Mouse (Mus musculus) testis, postnatal 14 days (tissue): ENCODE measurements around the gene Tstd3.
A peak's percentile ranks its signal among the peaks of the same experiment; 100 is the strongest.
"Not testable (repeated sequence)": the region's sequence is repeated elsewhere in the genome, so short reads cannot be mapped to it uniquely, and the experiment has no call there.

ENCODE experiments used
- DNase-seq: peaks from one replicate; pipeline ENCODE4 v3.0.0; 2021; ENCODE audit warnings: low spot score

The Tstd3 gene

DNA sequence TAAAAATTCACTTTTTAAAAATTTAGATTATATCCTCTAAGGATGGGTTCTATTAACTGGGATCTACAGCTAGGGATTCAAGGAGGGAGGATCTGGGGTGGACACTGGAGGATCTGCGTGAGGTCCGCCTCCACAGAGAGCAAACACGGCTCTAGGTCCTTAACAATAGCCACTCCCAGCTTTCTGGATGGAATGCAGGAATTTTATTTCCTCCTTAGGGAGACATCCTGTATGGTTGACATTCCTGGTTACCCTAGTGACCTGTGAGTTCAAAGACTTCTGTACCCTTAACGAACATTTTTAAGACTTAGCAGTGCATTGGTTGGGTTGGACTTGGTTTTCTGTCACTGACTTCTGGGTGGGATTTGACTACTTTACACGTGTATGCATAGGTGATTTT lies 21.3 kb downstream of the Tstd3 start:
- no peak for DNase-seq

DNA sequence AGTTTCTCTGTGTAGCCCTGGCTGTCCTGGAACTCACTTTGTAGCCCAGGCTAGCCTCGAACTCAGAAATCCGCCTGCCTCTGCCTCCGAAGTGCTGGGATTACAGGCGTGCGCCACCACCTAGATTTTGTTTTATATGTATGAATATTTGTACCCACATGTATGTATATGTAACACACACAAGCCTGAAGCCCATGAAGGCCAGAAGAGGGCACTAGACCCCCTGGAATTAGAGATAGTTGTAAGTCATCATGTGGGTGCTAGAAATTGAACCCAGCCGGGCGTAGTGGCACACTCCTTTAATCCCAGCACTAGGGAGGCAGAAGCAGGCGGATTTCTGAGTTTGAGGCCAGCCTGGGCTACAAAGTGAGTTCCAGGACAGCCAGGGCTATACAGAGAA lies 22.9 kb downstream of the Tstd3 start:
- DNase-seq, result not testable (repeated sequence)

DNA sequence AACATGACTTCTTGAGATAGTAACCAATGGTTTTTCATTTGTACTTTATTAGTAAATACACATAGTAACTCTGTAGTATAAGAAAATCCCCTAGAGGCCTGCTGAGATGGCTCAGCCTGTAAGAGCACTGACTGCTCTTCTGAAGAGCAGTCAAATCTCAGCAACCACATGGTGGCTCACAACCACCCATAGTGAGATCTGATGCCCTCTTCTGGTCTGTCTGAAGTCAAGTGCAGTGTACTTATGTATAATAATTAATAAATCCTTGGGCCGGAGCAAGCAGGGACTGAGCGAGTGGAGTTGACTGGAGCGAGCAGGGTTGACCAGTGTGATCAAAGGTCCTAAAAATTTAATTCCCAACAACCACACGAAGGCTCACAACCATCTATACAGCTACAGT lies 27.8 kb downstream of the Tstd3 start:
- DNase-seq, result no peak

DNA sequence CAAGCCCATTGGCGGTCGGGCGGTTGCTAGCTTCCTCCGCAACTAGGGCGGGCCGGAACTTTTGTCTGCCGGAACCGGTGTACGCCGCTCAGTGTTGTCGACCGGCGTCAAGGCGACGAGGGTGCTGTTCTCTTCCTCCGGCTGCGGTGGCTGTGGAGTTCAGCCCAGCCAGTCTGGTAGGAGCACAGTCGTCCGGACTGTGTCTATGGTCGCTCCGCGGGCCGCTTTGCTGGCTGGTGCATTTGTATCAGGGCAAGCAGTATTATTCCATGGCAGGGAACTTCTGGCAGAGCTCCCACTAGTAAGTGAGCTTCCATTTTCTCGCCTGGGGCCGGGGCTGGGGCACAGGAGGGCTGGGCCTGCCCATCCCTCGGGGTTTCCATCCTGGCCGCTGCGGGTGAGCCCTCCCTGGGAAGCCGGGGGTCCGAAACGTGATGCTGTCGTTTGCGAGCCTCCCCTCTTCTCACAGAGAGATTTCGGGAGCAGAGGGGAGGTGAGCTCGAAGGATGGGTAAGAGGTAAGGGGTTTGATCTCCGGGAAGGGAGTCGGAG lies 39.3 kb downstream of the Tstd3 start, which contains the start of gene Ccnc:
Ccnc (plus strand) TSS at position 87 of the 551 bp plus-strand sequence.
- peak; percentile 92 for DNase-seq

DNA sequence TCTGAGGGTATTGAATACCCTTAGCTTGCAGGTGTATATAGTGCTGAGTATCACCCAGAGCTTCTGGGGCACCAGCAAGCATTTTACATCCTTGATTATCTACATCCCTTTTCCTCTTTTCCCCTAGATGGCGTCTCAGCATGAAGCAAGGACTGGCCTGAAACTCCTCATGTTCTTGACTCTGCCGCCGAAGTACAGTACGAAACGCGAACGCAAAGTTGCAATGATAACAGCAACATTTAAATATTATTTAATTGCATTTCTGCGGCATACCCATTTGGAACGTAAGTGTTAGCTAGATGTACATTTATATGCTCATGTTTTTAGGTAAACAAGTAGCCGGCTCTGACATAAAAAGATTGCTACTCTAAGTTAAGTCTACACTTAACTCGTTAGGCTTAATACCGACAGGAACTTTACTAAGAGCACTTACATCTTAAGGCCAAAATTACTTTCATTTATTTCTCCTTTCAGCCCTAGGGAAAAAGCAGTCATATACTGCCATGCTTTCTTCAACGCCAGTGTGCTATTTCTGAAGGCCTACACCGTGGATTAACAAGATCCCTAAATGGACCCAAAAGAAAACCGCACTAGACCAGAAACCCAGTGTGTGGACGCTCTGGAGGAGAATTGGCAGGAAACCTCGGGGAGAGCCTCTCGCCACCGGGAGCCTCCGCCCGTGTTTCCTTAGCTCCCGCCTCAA lies 39.9 kb downstream of the Tstd3 start:
- peak; percentile 23 for DNase-seq

DNA sequence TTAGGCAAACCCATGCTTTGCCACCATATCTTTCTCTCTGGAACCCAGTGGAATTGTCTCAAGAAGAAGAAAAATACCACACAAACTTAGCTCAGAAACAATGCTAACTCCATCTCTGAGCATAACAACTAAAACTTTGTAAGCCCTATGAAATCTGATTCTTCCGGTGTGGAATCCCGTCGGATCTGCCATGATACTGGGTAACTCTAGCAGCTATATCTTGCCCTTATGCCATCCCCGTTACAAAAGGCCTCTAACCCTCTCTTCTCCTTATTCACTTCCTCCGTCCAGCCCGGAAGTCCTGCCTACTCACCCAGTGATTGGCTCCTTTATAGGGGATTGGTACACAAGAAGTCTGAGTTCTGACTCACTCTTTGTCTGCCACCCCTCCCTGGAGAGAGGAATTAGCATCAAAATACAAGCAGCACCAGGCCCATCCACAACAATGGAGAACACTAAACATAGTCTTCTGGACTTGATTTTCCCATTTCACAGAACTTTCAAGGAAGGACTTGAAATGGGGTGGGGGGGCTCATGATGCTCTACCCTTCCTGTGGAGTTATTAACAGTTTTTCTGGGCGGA lies 44.2 kb downstream of the Tstd3 start:
- DNase-seq, result no peak

DNA sequence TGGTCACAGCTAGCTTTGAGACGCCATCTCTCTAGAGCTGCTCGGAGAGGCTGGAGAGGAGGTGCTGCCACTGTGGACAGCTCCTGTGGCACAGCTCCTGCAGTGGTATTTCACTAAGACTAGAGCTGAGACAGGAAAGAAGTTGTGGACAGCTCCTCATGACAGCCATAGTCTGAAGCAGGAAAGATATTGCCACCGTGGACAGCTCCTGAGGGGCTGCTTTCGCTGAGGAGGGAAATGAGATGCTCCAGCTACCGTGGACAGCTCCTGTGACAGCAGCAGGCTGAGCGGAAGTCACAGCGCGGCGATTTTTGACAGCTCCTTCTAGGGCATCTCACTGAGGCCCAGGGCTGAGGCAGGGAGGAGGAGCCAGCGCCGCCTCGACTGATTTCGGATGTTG lies 54.9 kb downstream of the Tstd3 start:
- DNase-seq, result peak; percentile 86
